Mouse (Mus musculus) hindbrain, postnatal 0 days (tissue): ENCODE results near the gene Pde2a. TPM values are rescaled to one million over a fixed set of nuclear protein-coding genes. Genes with fewer than 3 reads are reported as not detected.
A peak's percentile ranks its signal among the peaks of the same experiment; 100 is the strongest.

Experiments
- ATAC-seq: fragments of 200-750 bp; cut with Nextera tagmentation; 2 replicates; pipeline ENCODE4 v1.8.0; 2017; ENCODE audit warnings: mild to moderate bottlenecking, moderate TSS enrichment, moderate library complexity
- DNase-seq: peaks from one replicate; pipeline ENCODE4 v3.0.0-alpha.2; 2015; ENCODE audit warnings: low spot score
- H3K27ac ChIP-seq: fragments of 300-500 bp; sonication (generic); 2 replicates; pipeline ENCODE4 v1.5.1; 2014; ENCODE audit warnings: mild to moderate bottlenecking
- H3K27me3 ChIP-seq: fragments of 300-500 bp; sonication (generic); 2 replicates; pipeline ENCODE4 v1.6.1; 2014; ENCODE audit warnings: low read length, mixed read lengths; ENCODE audit not compliant: insufficient read depth
- H3K36me3 ChIP-seq: fragments of 300-500 bp; sonication (generic); 2 replicates; pipeline ENCODE4 v1.6.1; 2014; ENCODE audit warnings: low read length, mixed read lengths; ENCODE audit not compliant: insufficient read depth
- H3K4me1 ChIP-seq: fragments of 300-500 bp; sonication (generic); 2 replicates; pipeline ENCODE4 v1.6.1; 2014; ENCODE audit warnings: antibody characterized with exemption, low read length, mixed read lengths; ENCODE audit not compliant: insufficient read depth
- H3K4me2 ChIP-seq: fragments of 300-500 bp; sonication (generic); 2 replicates; pipeline ENCODE4 v1.6.1; 2014; ENCODE audit warnings: low read depth, mild to moderate bottlenecking, low read length, moderate library complexity, mixed read lengths
- H3K4me3 ChIP-seq: fragments of 300-500 bp; sonication (generic); 2 replicates; pipeline ENCODE4 v1.5.1; 2014; ENCODE audit warnings: low read length
- H3K9ac ChIP-seq: fragments of 300-500 bp; sonication (generic); replicated peaks from 2 replicates; pipeline ENCODE4 v1.6.1; 2014; ENCODE audit warnings: mild to moderate bottlenecking, low read length, moderate library complexity, mixed read lengths
- H3K9me3 ChIP-seq: fragments of 300-500 bp; sonication (generic); 2 replicates; pipeline ENCODE4 v1.6.1; 2016; ENCODE audit warnings: low read length, mixed read lengths
- CTCF ChIP-seq: IDR thresholded peaks from 2 replicates; pipeline ENCODE4 v1.5.1; 2016; ENCODE audit warnings: antibody characterized with exemption, control low read depth, low read depth
- WGBS: fragments of 180-500 bp; shearing (Covaris S2); extraction: QIAGEN DNeasy Blood & Tissue Kit; methylation state at CpG from one replicate; pipeline ENCODE4 v1.1.7; 2014; 5-methylcytosine and 5-hydroxymethylcytosine counted together
- polyA plus RNA-seq: library from polyadenylated mRNA; unstranded; fragments of >200 nt; fragmentation: Nextera tagmentation; extraction: Ambion mirVana; gene quantifications from 2 replicates; pipeline ENCODE4 v1.2.1, GENCODE M21; 2015
- total RNA-seq: library from RNA; depleted of rRNA; stranded (reverse); fragments of >200 nt; gene quantifications from 2 replicates; pipeline ENCODE4 v1.2.3, GENCODE M21; 2014

The Pde2a gene
- total and polyA plus RNA-seq, 2 experiments from 2014 or later, result 27.1 to 55.8 TPM

- DNase-seq (peak; percentile 40), ATAC-seq (peak; percentile 60)
- no peaks in the 10 kb centered on the region for H3K9me3 ChIP-seq
- H3K27ac ChIP-seq, result no peak overlapping the region; the same call in 1 of the 2 replicates
- H3K4me2 ChIP-seq, result no peak overlapping the region
- no peaks in the 10 kb centered on the region for H3K36me3 ChIP-seq
- 24% methylated on average over 7 of the region's 7 CpGs for WGBS
- peaks cover 9% of the 10 kb centered on the region for H3K4me1 ChIP-seq
- TF ChIP-seq CTCF, result no peak
- no peak overlapping the region for H3K9ac ChIP-seq
- H3K27me3 ChIP-seq, result no peaks in the 10 kb centered on the region
- no peak overlapping the region for H3K4me3 ChIP-seq
Observed at GRCm38 (mm10) chr7:101414661-101415511, 6.6 kb upstream of the Pde2a start.

- DNase-seq (no peak), ATAC-seq (peak; percentile 36)
- 26% methylated on average over 8 of the region's 8 CpGs for WGBS
- Histone ChIP-seq H3K4me3 (no peak overlapping the region), H3K36me3 (no peaks in the 10 kb centered on the region), H3K9ac (no peak overlapping the region), H3K9me3 (no peaks in the 10 kb centered on the region), H3K4me2 (no peak overlapping the region), H3K27me3 (no peaks in the 10 kb centered on the region), H3K4me1 (peaks cover 9% of the 10 kb centered on the region), H3K27ac (no peak overlapping the region)
- TF ChIP-seq CTCF, result no peak
Observed at GRCm38 (mm10) chr7:101415512-101416100, 5.9 kb upstream of the Pde2a start.

GRCm38 (mm10) chr7:101416391-101416790 is 5.1 kb upstream of the Pde2a start:
- Histone ChIP-seq H3K4me3 (no peak overlapping the region), H3K27me3 (no peaks in the 10 kb centered on the region), H3K9ac (no peak overlapping the region), H3K9me3 (no peaks in the 10 kb centered on the region), H3K36me3 (no peaks in the 10 kb centered on the region), H3K4me1 (peaks cover 14% of the 10 kb centered on the region), H3K4me2 (no peak overlapping the region), H3K27ac (no peak overlapping the region)
- 66% methylated on average over 5 of the region's 5 CpGs for WGBS
- TF ChIP-seq CTCF, result no peak
- DNase-seq (no peak), ATAC-seq (no peak)

- Histone ChIP-seq H3K27me3 (no peaks in the 10 kb centered on the region), H3K9me3 (no peaks in the 10 kb centered on the region), H3K4me1 (peaks cover 19% of the 10 kb centered on the region), H3K27ac (no peak overlapping the region), H3K36me3 (no peaks in the 10 kb centered on the region), H3K4me3 (no peak overlapping the region), H3K4me2 (peak overlapping the region; percentile 23; the same call in 1 of the 2 replicates), H3K9ac (no peak overlapping the region)
- DNase-seq (no peak), ATAC-seq (no peak)
- peak; percentile 8; the same call in 1 of the 2 replicates for TF ChIP-seq CTCF
- WGBS, result 5% methylated on average over 27 of the region's 27 CpGs
Observed at GRCm38 (mm10) chr7:101419013-101419770, 2.3 kb upstream of the Pde2a start.

- no peak overlapping the region for H3K27ac ChIP-seq
- peak overlapping the region; percentile 29 for H3K4me3 ChIP-seq
- peak overlapping the region; percentile 53 for H3K4me2 ChIP-seq
- 32% methylated on average over 3 of the region's 3 CpGs for WGBS
- no peak for TF ChIP-seq CTCF
- H3K27me3 ChIP-seq, result no peaks in the 10 kb centered on the region
- no peaks in the 10 kb centered on the region for H3K9me3 ChIP-seq
- DNase-seq (no peak), ATAC-seq (peak; percentile 28)
- 0 out of 2 replicates have a peak overlapping the region, but pooled peaks have one; percentile 31 for H3K9ac ChIP-seq
- H3K4me1 ChIP-seq, result peaks cover 16% of the 10 kb centered on the region
- H3K36me3 ChIP-seq, result no peaks in the 10 kb centered on the region
Observed at GRCm38 (mm10) chr7:101422069-101422468, 578 bp downstream of the Pde2a start.

- peak overlapping the region; percentile 53 for H3K4me2 ChIP-seq
- WGBS, result 69% methylated on average over 8 of the region's 8 CpGs
- no peaks in the 10 kb centered on the region for H3K9me3 ChIP-seq
- DNase-seq (no peak), ATAC-seq (no peak)
- no peaks in the 10 kb centered on the region for H3K27me3 ChIP-seq
- H3K4me3 ChIP-seq, result peak overlapping the region; percentile 29; the same call in 1 of the 2 replicates
- no peak overlapping the region for H3K27ac ChIP-seq
- TF ChIP-seq CTCF, result no peak
- no peak overlapping the region for H3K9ac ChIP-seq
- peaks cover 16% of the 10 kb centered on the region for H3K4me1 ChIP-seq
- H3K36me3 ChIP-seq, result no peaks in the 10 kb centered on the region
Observed at GRCm38 (mm10) chr7:101422646-101423045, 1.2 kb downstream of the Pde2a start.
